Mouse (Mus musculus) cerebellum, postnatal 4 days (tissue): Measurements from ENCODE around the gene Tas2r139.
"Not testable (repeated sequence)": the region's sequence is repeated elsewhere in the genome, so short reads cannot be mapped to it uniquely, and the experiment has no call there.

Source experiments
- DNase-seq, 2 experiments: peaks; one replicate each; pipeline ENCODE4 v3.0.0; 2022; ENCODE audit warnings: low spot score in 2 of 2, mixed read lengths in 1 of 2

Gene Tas2r139

DNA sequence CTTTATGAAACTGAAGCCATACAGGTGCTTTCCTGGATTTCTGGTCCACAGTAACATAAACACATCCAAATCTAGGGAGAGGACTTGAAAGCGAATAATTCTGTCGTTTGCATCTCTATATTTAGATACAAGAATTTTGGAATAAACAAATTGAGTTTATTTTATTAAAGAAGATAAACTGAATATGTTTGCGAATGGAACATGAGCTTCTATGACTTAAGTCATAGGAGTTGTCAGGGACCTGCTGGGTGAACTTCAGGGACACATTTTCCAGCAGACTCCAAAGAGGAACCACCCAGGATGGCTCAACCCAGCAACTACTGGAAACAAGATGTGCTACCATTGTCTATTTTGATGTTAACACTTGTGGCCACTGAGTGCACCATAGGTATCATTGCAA lies at the start of gene Tas2r139:
Gene Tas2r139, plus strand, starts transcription at position 301 of the 400 bp plus-strand sequence.
- DNase-seq = no peak

DNA sequence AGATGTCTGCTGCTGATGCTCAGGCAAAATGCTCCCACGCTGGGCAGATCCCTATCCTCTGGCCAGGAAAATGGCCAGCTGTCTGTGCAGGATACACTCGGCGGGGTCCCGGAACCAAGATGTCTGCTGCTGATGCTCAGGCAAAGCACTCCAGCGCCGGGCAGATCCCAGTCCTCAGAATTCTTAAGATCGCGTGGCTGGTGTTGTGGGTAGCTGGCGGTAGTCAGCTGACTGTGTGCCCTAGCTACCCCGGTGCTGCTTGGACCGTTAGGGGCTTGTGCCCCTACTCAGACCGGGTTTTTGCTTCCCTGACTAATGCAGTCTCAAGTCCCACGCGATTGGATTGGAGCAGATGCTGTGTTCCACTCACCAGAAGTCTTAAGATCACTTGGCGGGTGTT lies 10.4 kb downstream of the Tas2r139 start:
- not testable (repeated sequence) for DNase-seq

DNA sequence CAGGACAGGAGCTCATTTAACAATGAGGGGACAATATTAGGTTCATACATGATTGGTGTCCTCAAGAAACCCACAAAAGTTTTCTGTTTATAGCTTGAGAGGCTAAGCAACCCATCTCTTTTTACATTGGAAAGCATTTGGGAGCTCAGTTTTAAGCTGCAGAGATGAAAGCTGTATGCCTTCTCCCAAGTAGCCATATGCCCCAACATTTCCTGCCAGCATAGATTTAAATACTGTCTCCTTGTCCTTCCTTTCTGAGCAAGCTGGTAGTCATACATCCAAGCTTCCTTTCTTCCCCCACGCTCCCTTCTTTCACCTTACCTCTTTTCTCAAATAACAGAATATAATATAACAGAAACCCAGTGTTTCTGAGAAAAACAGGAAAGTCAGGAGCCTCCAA lies 41.7 kb downstream of the Tas2r139 start:
- no peak for DNase-seq

DNA sequence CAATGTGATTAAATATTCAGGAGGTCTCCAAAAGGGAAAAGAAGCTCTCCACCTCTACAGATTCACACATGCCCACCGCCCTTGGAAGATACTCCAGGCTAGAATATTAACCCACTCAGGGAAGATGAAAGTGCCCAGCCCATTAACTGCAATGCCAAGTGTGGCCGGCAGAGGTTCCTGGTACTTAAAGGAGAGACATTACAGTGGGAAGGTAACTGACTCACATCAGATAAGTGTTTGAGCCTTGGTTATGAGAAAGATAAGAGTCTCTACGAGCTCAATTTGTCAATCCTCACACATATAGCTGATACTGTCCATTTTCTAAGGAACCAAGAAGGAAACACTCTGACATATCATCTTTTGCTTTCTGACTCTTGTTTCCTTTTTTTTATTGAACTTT lies 45.5 kb downstream of the Tas2r139 start:
- no peak for DNase-seq
